Mouse (Mus musculus): ENCODE data around the gene Unc13b. TPM values are rescaled to one million over a fixed set of nuclear protein-coding genes. Genes with fewer than 3 reads are reported as not detected.

Gene Unc13b
- polyA plus RNA-seq, 1 experiment from 2014 or later = 17.5 TPM

DNA sequence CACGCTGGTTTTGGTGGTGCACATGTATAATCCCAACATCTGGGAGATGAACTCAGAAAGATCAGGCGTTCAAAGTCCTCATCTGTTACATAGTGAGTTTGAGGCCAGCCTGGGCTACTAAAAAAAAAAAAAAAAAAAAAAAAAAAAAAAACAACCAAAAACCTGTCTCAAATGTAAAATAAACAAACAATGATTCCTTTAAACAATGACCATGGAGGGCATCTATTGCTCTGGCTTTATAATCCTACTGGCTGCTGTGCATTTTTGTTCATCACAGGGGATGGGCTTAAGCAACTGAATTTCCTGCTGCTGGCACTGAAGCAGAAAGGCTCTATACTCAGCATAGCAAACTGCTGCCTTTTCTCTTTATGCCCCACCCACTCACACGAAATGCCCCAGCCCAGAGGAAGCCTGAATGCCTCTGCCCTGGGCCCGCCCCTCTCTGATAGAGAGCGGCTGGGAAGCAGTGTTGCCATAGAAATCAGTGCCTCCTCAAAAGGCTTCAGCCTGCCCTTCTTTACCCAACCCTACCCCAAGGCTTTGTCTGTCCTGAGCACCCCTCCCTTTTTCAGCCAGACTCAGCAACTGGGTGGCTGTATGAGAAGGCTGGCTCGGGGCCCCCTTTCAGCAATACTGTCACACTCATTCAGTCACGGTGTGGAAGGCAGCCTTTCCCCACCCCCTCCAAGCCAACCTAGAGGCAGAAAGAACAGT lies 15.0 kb upstream of the Unc13b start:
- Histone ChIP-seq H3K9ac (replicated peaks; ENCODE audit: low read depth, low read length) (peak overlapping the region; percentile 60; the same call in 1 of the 2 replicates), H3K4me1 (ENCODE audit: control insufficient read depth, insufficient read depth, low read length) (peaks cover 19% of the 10 kb centered on the region), H3K4me2 (ENCODE audit: low read depth, low read length) (peak overlapping the region; percentile 72), H3K27me3 (ENCODE audit: control insufficient read depth, insufficient read depth, low read length) (no peaks in the 10 kb centered on the region), H3K27ac (ENCODE audit: low read depth, low read length) (peak overlapping the region; percentile 88), H3K36me3 (ENCODE audit: control insufficient read depth, insufficient read depth, low read length) (no peaks in the 10 kb centered on the region), H3K4me3 (ENCODE audit: low read depth, low read length) (no peak overlapping the region; the same call in 1 of the 2 replicates), H3K9me3 (ENCODE audit: control insufficient read depth, low read length) (no peaks in the 10 kb centered on the region)
- 13% methylated on average over 7 of the region's 7 CpGs for WGBS
- ATAC-seq (ENCODE audit: low read depth) = peak; percentile 50

DNA sequence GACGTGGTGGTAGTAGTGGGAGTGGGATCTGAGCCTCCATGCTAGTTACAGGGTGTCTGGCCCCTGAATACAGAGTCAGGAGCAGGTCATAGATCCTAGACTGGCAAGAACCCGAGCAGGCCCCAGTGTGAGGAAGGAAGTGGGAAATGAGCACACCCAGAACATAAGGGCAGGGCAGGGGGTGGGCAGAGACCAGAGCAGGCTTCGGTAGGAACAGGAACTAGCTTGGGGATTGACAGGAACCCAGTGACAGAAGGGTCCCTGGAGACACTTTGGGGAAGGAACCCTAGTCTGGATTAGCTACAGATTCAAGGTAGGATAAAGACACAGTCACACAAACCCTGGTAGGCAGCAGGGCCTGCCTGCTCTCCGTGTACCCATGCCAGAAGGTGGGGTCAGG lies 14.1 kb upstream of the Unc13b start:
- peaks cover 12% of the 10 kb centered on the region; the same call in 1 of the 2 replicates for H3K4me1 ChIP-seq (ENCODE audit: control insufficient read depth, insufficient read depth, low read length)

DNA sequence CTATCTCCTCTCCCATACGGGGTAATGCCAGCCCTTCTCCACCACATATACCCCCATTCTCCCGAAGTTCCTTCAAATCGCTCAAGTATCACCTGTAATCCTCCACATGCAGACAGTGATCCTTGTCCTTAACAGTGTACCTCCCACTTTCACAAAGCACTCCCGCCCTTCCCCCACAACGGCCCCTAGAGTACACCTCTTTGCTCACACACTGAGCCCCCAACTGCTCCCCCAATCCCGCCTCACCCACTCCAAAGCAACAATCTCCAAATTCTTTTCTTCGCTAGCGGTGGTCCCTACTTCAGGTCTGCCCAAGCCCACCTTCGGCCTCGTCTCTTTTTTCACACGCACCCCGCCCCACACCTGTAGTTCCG lies 13.5 kb upstream of the Unc13b start:
- peak overlapping the region; percentile 88 for H3K27ac ChIP-seq (ENCODE audit: low read depth, low read length)
- peaks cover 12% of the 10 kb centered on the region; the same call in 1 of the 2 replicates for H3K4me1 ChIP-seq (ENCODE audit: control insufficient read depth, insufficient read depth, low read length)
- peak overlapping the region; percentile 60 for H3K9ac ChIP-seq (replicated peaks; ENCODE audit: low read depth, low read length)
- no peaks in the 10 kb centered on the region for H3K9me3 ChIP-seq (ENCODE audit: control insufficient read depth, low read length)
- peak overlapping the region; percentile 72 for H3K4me2 ChIP-seq (ENCODE audit: low read depth, low read length)
- no peaks in the 10 kb centered on the region for H3K27me3 ChIP-seq (ENCODE audit: control insufficient read depth, insufficient read depth, low read length)
- 2% methylated on average over 13 of the region's 13 CpGs for WGBS
- peak; percentile 12 for ATAC-seq (ENCODE audit: low read depth)
- no peaks in the 10 kb centered on the region for H3K36me3 ChIP-seq (ENCODE audit: control insufficient read depth, insufficient read depth, low read length)
- H3K4me3 ChIP-seq (ENCODE audit: low read depth, low read length) = peak overlapping the region; percentile 52

More for the DNA sequence above, 14.1 kb upstream of the Unc13b start:
- Histone ChIP-seq H3K36me3 (ENCODE audit: control insufficient read depth, insufficient read depth, low read length) (no peaks in the 10 kb centered on the region), H3K27ac (ENCODE audit: low read depth, low read length) (peak overlapping the region; percentile 88), H3K9me3 (ENCODE audit: control insufficient read depth, low read length) (no peaks in the 10 kb centered on the region), H3K4me3 (ENCODE audit: low read depth, low read length) (peak overlapping the region; percentile 52), H3K27me3 (ENCODE audit: control insufficient read depth, insufficient read depth, low read length) (no peaks in the 10 kb centered on the region), H3K4me2 (ENCODE audit: low read depth, low read length) (peak overlapping the region; percentile 72), H3K9ac (replicated peaks; ENCODE audit: low read depth, low read length) (peak overlapping the region; percentile 60)
- ATAC-seq (ENCODE audit: low read depth) = no peak
- 1% methylated on average over 4 of the region's 4 CpGs for WGBS

- H3K9me3 ChIP-seq (ENCODE audit: control insufficient read depth, low read length) = no peaks in the 10 kb centered on the region
- H3K9ac ChIP-seq (replicated peaks; ENCODE audit: low read depth, low read length) = peak within 1 kb of the TSS; percentile 60
- no peaks in the 10 kb centered on the region for H3K27me3 ChIP-seq (ENCODE audit: control insufficient read depth, insufficient read depth, low read length)
- peak within 1 kb of the TSS; percentile 72 for H3K4me2 ChIP-seq (ENCODE audit: low read depth, low read length)
- ATAC-seq (ENCODE audit: low read depth) = peak; percentile 91
- peak within 1 kb of the TSS; percentile 88 for H3K27ac ChIP-seq (ENCODE audit: low read depth, low read length)
- no peaks in the 10 kb centered on the region for H3K36me3 ChIP-seq (ENCODE audit: control insufficient read depth, insufficient read depth, low read length)
- WGBS = 1% methylated on average over 33 of the region's 33 CpGs
- H3K4me1 ChIP-seq (ENCODE audit: control insufficient read depth, insufficient read depth, low read length) = peaks cover 12% of the 10 kb centered on the region; the same call in 1 of the 2 replicates
- peak within 1 kb of the TSS; percentile 52 for H3K4me3 ChIP-seq (ENCODE audit: low read depth, low read length)
Observed at GRCm38 (mm10) chr4:43045659-43046302, 13.0 kb upstream of the Unc13b start, which contains the start of gene Fam214b. TSS of gene Fam214b (minus strand) at chr4:43046220.

- no peak overlapping the region for H3K4me2 ChIP-seq (ENCODE audit: low read depth, low read length)
- no peaks in the 10 kb centered on the region for H3K27me3 ChIP-seq (ENCODE audit: control insufficient read depth, insufficient read depth, low read length)
- H3K4me1 ChIP-seq (ENCODE audit: control insufficient read depth, insufficient read depth, low read length) = peaks cover 12% of the 10 kb centered on the region; the same call in 1 of the 2 replicates
- no peak overlapping the region for H3K9ac ChIP-seq (replicated peaks; ENCODE audit: low read depth, low read length)
- H3K4me3 ChIP-seq (ENCODE audit: low read depth, low read length) = no peak overlapping the region
- WGBS = 61% methylated on average over 5 of the region's 5 CpGs
- no peak for ATAC-seq (ENCODE audit: low read depth)
- H3K36me3 ChIP-seq (ENCODE audit: control insufficient read depth, insufficient read depth, low read length) = no peaks in the 10 kb centered on the region
- no peak overlapping the region for H3K27ac ChIP-seq (ENCODE audit: low read depth, low read length)
- H3K9me3 ChIP-seq (ENCODE audit: control insufficient read depth, low read length) = no peaks in the 10 kb centered on the region
Observed at GRCm38 (mm10) chr4:43046607-43047006, 12.1 kb upstream of the Unc13b start.

DNA sequence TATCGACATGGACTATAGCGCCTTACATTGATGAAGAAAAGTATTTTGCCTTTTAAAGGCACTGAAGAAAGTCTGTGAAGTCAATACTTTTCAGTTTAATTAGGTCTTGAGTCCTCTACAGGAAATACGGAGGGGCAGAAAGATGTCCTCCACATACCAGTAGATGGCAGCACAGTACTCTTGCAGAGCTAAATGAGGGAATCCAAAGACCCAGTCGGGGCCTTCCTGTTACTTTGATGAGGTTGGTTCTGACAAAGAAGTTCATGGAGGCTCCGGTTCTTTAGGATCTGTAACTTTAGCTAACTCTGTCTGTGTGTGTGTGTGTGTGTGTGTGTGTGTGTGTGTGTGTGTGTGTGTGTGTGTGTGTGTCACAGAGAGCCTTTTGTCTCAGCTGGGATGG lies 11.5 kb upstream of the Unc13b start:
- 8% methylated on average over 5 of the region's 5 CpGs for WGBS
- H3K9me3 ChIP-seq (ENCODE audit: control insufficient read depth, low read length) = no peaks in the 10 kb centered on the region
- no peak for ATAC-seq (ENCODE audit: low read depth)
- peaks cover 12% of the 10 kb centered on the region; the same call in 1 of the 2 replicates for H3K4me1 ChIP-seq (ENCODE audit: control insufficient read depth, insufficient read depth, low read length)
- H3K9ac ChIP-seq (replicated peaks; ENCODE audit: low read depth, low read length) = no peak overlapping the region
- H3K4me2 ChIP-seq (ENCODE audit: low read depth, low read length) = no peak overlapping the region
- no peak overlapping the region for H3K4me3 ChIP-seq (ENCODE audit: low read depth, low read length)
- H3K36me3 ChIP-seq (ENCODE audit: control insufficient read depth, insufficient read depth, low read length) = no peaks in the 10 kb centered on the region
- H3K27ac ChIP-seq (ENCODE audit: low read depth, low read length) = no peak overlapping the region
- no peaks in the 10 kb centered on the region for H3K27me3 ChIP-seq (ENCODE audit: control insufficient read depth, insufficient read depth, low read length)

DNA sequence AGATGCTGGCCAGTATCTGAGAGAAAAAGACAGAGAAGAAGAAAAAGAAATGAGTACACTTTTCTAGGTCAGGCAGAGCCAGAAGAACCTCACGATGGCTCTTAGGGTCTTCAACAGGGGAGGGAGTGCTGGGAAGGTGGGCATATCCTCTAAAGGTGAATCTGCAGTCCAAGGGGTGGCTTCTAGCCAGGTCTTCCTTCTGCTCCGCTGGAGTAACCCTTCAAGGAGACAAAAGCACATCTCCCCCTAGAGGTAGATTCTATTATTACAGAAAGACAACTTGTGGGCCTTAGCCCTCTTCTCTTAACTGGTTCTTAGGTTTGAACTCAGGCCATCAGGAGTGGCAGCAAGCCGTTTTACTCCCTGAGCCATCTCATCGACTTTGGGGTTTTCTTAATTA lies 6.1 kb upstream of the Unc13b start:
- 11% methylated on average over 4 of the region's 4 CpGs for whole genome bisulfite sequencing

DNA sequence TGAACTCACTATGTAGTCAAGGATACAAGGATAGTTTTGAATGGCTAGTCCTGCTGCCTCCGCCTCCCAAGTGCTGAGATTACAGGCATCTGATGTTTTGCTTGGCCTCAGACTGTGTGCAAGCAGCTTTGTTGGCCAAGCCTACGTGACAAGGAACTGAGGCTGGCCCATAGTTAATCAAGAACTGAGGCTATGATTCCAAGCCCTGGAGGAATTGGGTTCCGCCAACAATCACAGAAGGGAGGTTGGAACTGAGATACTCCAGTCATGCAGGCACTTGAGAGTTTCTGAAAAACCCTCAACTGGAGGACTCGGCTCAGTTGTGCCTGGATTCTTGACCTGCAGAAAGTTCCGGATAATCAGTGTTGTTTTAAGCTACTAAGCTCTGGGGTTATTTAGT lies 1.1 kb upstream of the Unc13b start:
- no peak overlapping the region for H3K4me3 ChIP-seq (ENCODE audit: low read depth, low read length)
- 94% methylated on average over 5 of the region's 5 CpGs for WGBS

More for the DNA sequence above, 6.1 kb upstream of the Unc13b start:
- no peak for ATAC-seq (ENCODE audit: low read depth)
- Histone ChIP-seq H3K4me1 (ENCODE audit: control insufficient read depth, insufficient read depth, low read length) (no peaks in the 10 kb centered on the region), H3K4me2 (ENCODE audit: low read depth, low read length) (no peak overlapping the region), H3K4me3 (ENCODE audit: low read depth, low read length) (no peak overlapping the region), H3K27ac (ENCODE audit: low read depth, low read length) (no peak overlapping the region), H3K27me3 (ENCODE audit: control insufficient read depth, insufficient read depth, low read length) (no peaks in the 10 kb centered on the region), H3K36me3 (ENCODE audit: control insufficient read depth, insufficient read depth, low read length) (no peaks in the 10 kb centered on the region), H3K9ac (replicated peaks; ENCODE audit: low read depth, low read length) (no peak overlapping the region), H3K9me3 (ENCODE audit: control insufficient read depth, low read length) (no peaks in the 10 kb centered on the region)

GRCm38 (mm10) chr4:43058392-43058752 lies 381 bp upstream of the Unc13b start:
- Histone ChIP-seq H3K4me3 (ENCODE audit: low read depth, low read length) (peak overlapping the region; percentile 78), H3K4me2 (ENCODE audit: low read depth, low read length) (peak overlapping the region; percentile 67), H3K36me3 (ENCODE audit: control insufficient read depth, insufficient read depth, low read length) (no peaks in the 10 kb centered on the region), H3K4me1 (ENCODE audit: control insufficient read depth, insufficient read depth, low read length) (no peaks in the 10 kb centered on the region; the same call in 1 of the 2 replicates), H3K9ac (replicated peaks; ENCODE audit: low read depth, low read length) (no peak overlapping the region), H3K9me3 (ENCODE audit: control insufficient read depth, low read length) (no peaks in the 10 kb centered on the region), H3K27me3 (ENCODE audit: control insufficient read depth, insufficient read depth, low read length) (no peaks in the 10 kb centered on the region), H3K27ac (ENCODE audit: low read depth, low read length) (no peak overlapping the region)
- no peak; the same call in 1 of the 2 replicates for ATAC-seq (ENCODE audit: low read depth)
- 18% methylated on average over 8 of the region's 8 CpGs for WGBS

More for the DNA sequence above, 1.1 kb upstream of the Unc13b start:
- H3K9me3 ChIP-seq (ENCODE audit: control insufficient read depth, low read length) = no peaks in the 10 kb centered on the region
- H3K27me3 ChIP-seq (ENCODE audit: control insufficient read depth, insufficient read depth, low read length) = no peaks in the 10 kb centered on the region
- no peaks in the 10 kb centered on the region; the same call in 1 of the 2 replicates for H3K4me1 ChIP-seq (ENCODE audit: control insufficient read depth, insufficient read depth, low read length)
- no peak for ATAC-seq (ENCODE audit: low read depth)
- no peak overlapping the region for H3K4me2 ChIP-seq (ENCODE audit: low read depth, low read length)
- H3K9ac ChIP-seq (replicated peaks; ENCODE audit: low read depth, low read length) = no peak overlapping the region
- no peak overlapping the region for H3K27ac ChIP-seq (ENCODE audit: low read depth, low read length)
- no peaks in the 10 kb centered on the region for H3K36me3 ChIP-seq (ENCODE audit: control insufficient read depth, insufficient read depth, low read length)

Data from neural tube, embryonic 14.5 days (tissue).